Mouse (Mus musculus) liver, embryonic 11.5 days (tissue): ENCODE measurements around the gene Cdc42se2. TPM values are rescaled to one million over a fixed set of nuclear protein-coding genes. Genes with fewer than 3 reads are reported as not detected.

Source experiments
- ATAC-seq: fragments of 200-750 bp; cut with Nextera tagmentation; replicated peaks from 2 replicates; pipeline ENCODE4 v1.8.0; 2017; ENCODE audit warnings: moderate number of reproducible peaks, mild to moderate bottlenecking, moderate TSS enrichment, moderate library complexity; ENCODE audit not compliant: low FRiP score
- DNase-seq: peaks from one replicate; pipeline ENCODE4 v3.0.0-alpha.2; 2017; ENCODE audit warnings: low spot score
- H3K27ac ChIP-seq: fragments of 300-500 bp; sonication (generic); 2 replicates; pipeline ENCODE4 v1.5.1; 2014; ENCODE audit warnings: mild to moderate bottlenecking, low read depth, low read length, control low read depth
- H3K27me3 ChIP-seq: fragments of 300-500 bp; sonication (generic); replicated peaks from 2 replicates; pipeline ENCODE4 v1.6.1; 2014; ENCODE audit warnings: low read length, mixed read lengths; ENCODE audit not compliant: control insufficient read depth, insufficient read depth
- H3K36me3 ChIP-seq: fragments of 300-500 bp; sonication (generic); 2 replicates; pipeline ENCODE4 v1.6.1; 2014; ENCODE audit warnings: mild to moderate bottlenecking, low read length, moderate library complexity, mixed read lengths; ENCODE audit not compliant: control insufficient read depth, insufficient read depth
- H3K4me1 ChIP-seq: fragments of 300-500 bp; sonication (generic); replicated peaks from 2 replicates; pipeline ENCODE4 v1.6.1; 2014; ENCODE audit warnings: low read length, mixed read lengths; ENCODE audit not compliant: control insufficient read depth, insufficient read depth
- H3K4me2 ChIP-seq: fragments of 300-500 bp; sonication (generic); 2 replicates; pipeline ENCODE4 v1.6.1; 2014; ENCODE audit warnings: mild to moderate bottlenecking, control low read depth, moderate library complexity
- H3K4me3 ChIP-seq: fragments of 300-500 bp; sonication (generic); 2 replicates; pipeline ENCODE4 v1.5.1; 2014; ENCODE audit warnings: low read depth, low read length, control low read depth
- H3K9ac ChIP-seq: fragments of 300-500 bp; sonication (generic); 2 replicates; pipeline ENCODE4 v1.6.1; 2014; ENCODE audit warnings: low read depth, low read length, control low read depth
- H3K9me3 ChIP-seq: fragments of 300-500 bp; sonication (generic); 2 replicates; pipeline ENCODE4 v1.6.1; 2016; ENCODE audit warnings: low read length, inconsistent platforms, mixed read lengths; ENCODE audit not compliant: control insufficient read depth
- WGBS: fragments of 180-500 bp; shearing (Covaris S2); extraction: QIAGEN DNeasy Blood & Tissue Kit; methylation state at CpG from one replicate; pipeline ENCODE4 v1.1.7; 2014; 5-methylcytosine and 5-hydroxymethylcytosine counted together
- polyA plus RNA-seq: library from polyadenylated mRNA; unstranded; fragments of >200 nt; fragmentation: Nextera tagmentation; extraction: Ambion mirVana; gene quantifications from 2 replicates; pipeline ENCODE4 v1.2.1, GENCODE M21; 2014

Gene Cdc42se2
- polyA plus RNA-seq, 1 experiment from 2014 or later, result 43.2 TPM

DNA sequence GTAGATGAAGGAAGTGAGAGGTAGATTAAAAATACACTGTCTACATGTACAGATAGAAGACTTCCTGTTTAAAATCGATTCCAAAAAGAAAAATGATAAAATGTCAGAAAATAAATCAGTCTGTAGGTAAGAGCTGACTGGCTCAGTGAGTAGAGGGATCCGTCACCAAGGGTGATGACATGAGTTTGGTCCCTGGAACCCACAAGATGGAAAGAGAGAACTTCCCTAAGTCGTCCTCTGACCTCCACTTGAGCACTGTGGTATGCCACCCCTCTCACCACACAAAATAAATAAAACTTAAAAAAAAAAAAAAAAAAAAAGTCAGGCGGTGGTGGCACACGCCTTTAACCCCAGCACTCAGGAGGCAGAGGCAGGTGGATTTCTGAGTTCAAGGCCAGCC lies 50.6 kb downstream of the Cdc42se2 start:
- Histone ChIP-seq H3K36me3 (peaks cover 6% of the 10 kb centered on the region; the same call in 1 of the 2 replicates), H3K4me1 (peaks cover 5% of the 10 kb centered on the region; the same call in 1 of the 2 replicates), H3K27ac (no peak overlapping the region), H3K4me2 (no peak overlapping the region), H3K27me3 (no peaks in the 10 kb centered on the region), H3K9ac (no peak overlapping the region), H3K4me3 (no peak overlapping the region), H3K9me3 (no peaks in the 10 kb centered on the region)
- 69% methylated on average over 5 of the region's 5 CpGs for WGBS
- DNase-seq (no peak), ATAC-seq (no peak)

GRCm38 (mm10) chr11:54735114-54735513 lies 52.4 kb downstream of the Cdc42se2 start:
- Histone ChIP-seq H3K9me3 (no peaks in the 10 kb centered on the region), H3K36me3 (peaks cover 4% of the 10 kb centered on the region; the same call in 1 of the 2 replicates)

GRCm38 (mm10) chr11:54733546-54733945 lies 53.9 kb downstream of the Cdc42se2 start:
- no peaks in the 10 kb centered on the region for H3K27me3 ChIP-seq
- DNase-seq (no peak), ATAC-seq (no peak)
- no peaks in the 10 kb centered on the region for H3K9me3 ChIP-seq
- no peak overlapping the region for H3K9ac ChIP-seq
- H3K27ac ChIP-seq, result no peak overlapping the region
- WGBS, result 76% methylated on average over 7 of the region's 7 CpGs
- no peak overlapping the region for H3K4me3 ChIP-seq
- peaks cover 2% of the 10 kb centered on the region; the same call in 1 of the 2 replicates for H3K36me3 ChIP-seq
- no peaks in the 10 kb centered on the region for H3K4me1 ChIP-seq
- no peak overlapping the region for H3K4me2 ChIP-seq

More at GRCm38 (mm10) chr11:54735114-54735513, 52.4 kb downstream of the Cdc42se2 start:
- no peak for ATAC-seq
- DNase-seq, result no peak
- H3K4me2 ChIP-seq, result no peak overlapping the region
- H3K9ac ChIP-seq, result no peak overlapping the region
- 83% methylated on average over 1 of the region's 1 CpGs for WGBS
- no peak overlapping the region for H3K27ac ChIP-seq
- no peak overlapping the region for H3K4me3 ChIP-seq
- peaks cover 5% of the 10 kb centered on the region; the same call in 1 of the 2 replicates for H3K4me1 ChIP-seq
- no peaks in the 10 kb centered on the region for H3K27me3 ChIP-seq

GRCm38 (mm10) chr11:54731367-54731766 lies 56.1 kb downstream of the Cdc42se2 start:
- no peak for ATAC-seq
- 65% methylated on average over 7 of the region's 7 CpGs for WGBS

DNA sequence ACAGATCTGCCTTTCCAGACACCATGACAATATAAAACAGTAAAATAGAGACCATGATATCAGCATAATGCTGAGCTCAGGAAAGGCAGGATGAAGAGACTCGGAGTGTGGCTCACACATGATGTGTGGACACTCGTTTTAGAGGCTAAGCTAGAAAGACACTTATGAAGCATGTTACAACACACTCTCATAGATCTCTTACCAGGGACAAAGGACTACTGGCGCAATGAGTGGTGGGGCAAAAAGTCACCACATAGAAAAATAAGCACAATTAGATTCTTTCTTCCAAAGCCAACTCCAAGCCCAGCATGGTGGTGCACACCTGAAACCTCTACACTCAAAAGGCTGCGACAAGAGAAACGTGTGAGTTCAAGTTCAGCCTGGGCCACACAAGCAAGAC lies 56.5 kb downstream of the Cdc42se2 start:
- Histone ChIP-seq H3K27ac (no peak overlapping the region), H3K4me3 (no peak overlapping the region), H3K36me3 (peaks cover 2% of the 10 kb centered on the region), H3K9me3 (no peaks in the 10 kb centered on the region), H3K4me2 (no peak overlapping the region), H3K4me1 (no peaks in the 10 kb centered on the region), H3K9ac (no peak overlapping the region), H3K27me3 (no peaks in the 10 kb centered on the region)
- DNase-seq (no peak), ATAC-seq (no peak)
- WGBS, result 87% methylated on average over 5 of the region's 5 CpGs

More at GRCm38 (mm10) chr11:54731367-54731766, 56.1 kb downstream of the Cdc42se2 start:
- Histone ChIP-seq H3K27me3 (no peaks in the 10 kb centered on the region), H3K4me2 (no peak overlapping the region), H3K4me1 (no peaks in the 10 kb centered on the region), H3K9me3 (no peaks in the 10 kb centered on the region), H3K36me3 (peaks cover 2% of the 10 kb centered on the region), H3K9ac (no peak overlapping the region), H3K4me3 (no peak overlapping the region), H3K27ac (no peak overlapping the region)
- no peak for DNase-seq

DNA sequence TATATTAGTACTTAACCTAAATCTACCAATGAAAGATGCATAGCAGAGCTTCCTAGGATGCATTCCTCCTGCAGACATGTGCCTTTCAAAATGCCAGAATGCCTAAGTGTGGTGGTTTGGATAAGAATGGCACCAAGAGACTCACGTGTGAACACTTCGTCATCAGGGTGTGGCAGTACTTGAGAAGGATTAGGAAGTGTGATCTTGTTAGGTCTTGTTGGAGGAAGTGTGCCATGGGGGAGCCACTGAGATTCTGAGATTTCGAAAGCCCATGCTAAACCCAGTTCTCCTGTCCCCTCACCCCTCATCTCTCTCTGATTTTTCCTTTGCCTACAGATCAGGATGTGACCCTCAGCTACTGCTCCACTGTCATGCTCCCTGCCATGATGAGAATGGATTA lies 58.2 kb downstream of the Cdc42se2 start:
- Histone ChIP-seq H3K4me3 (no peak overlapping the region), H3K9ac (no peak overlapping the region), H3K4me2 (no peak overlapping the region), H3K4me1 (no peaks in the 10 kb centered on the region), H3K27me3 (no peaks in the 10 kb centered on the region), H3K27ac (no peak overlapping the region), H3K9me3 (no peaks in the 10 kb centered on the region), H3K36me3 (peaks cover under 1% of the 10 kb centered on the region)
- no peak for ATAC-seq
- WGBS, result 68% methylated on average over 3 of the region's 3 CpGs
- no peak for DNase-seq

- Histone ChIP-seq H3K9ac (no peak overlapping the region), H3K36me3 (no peaks in the 10 kb centered on the region; the same call in 1 of the 2 replicates), H3K27ac (no peak overlapping the region), H3K4me1 (no peaks in the 10 kb centered on the region), H3K9me3 (no peaks in the 10 kb centered on the region), H3K27me3 (no peaks in the 10 kb centered on the region), H3K4me3 (no peak overlapping the region), H3K4me2 (no peak overlapping the region)
- DNase-seq (no peak), ATAC-seq (no peak)
- 81% methylated on average over 2 of the region's 2 CpGs for WGBS
These were observed 59.1 kb downstream of the Cdc42se2 start for GRCm38 (mm10) chr11:54728371-54728770.

DNA sequence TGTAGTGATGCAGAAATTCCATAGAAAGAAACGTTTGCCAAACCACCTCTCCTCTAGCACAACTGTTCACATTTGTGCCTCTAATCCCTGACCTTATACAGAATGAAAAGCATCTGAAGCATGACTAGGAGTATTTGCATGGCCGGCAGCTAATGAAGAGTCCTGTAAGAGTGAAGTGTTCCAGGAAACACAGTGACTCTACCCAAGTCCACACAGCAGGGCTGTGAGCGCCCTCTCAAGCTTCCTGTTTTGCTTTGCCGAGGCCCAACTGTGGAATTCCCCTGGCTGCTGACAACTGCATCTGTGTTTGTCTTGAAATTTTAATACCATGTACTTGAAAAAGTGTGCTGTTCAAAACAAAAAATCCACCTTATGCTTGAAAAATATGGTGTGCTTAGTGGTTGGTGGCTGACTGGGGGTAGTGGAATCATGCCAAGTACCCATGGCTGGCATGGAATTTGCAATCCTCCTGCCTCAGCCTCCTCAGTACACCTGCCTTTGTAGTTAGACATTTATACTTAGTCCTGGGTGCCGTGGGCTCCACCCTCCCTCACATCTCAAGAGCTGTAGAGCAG lies 60.1 kb downstream of the Cdc42se2 start:
- ATAC-seq (no peak), DNase-seq (no peak)
- H3K9me3 ChIP-seq, result no peaks in the 10 kb centered on the region
- no peak overlapping the region for H3K4me3 ChIP-seq
- 65% methylated on average over 5 of the region's 5 CpGs for WGBS
- H3K4me2 ChIP-seq, result no peak overlapping the region
- no peaks in the 10 kb centered on the region for H3K27me3 ChIP-seq
- H3K27ac ChIP-seq, result no peak overlapping the region
- H3K36me3 ChIP-seq, result no peaks in the 10 kb centered on the region; the same call in 1 of the 2 replicates
- H3K4me1 ChIP-seq, result no peaks in the 10 kb centered on the region
- no peak overlapping the region for H3K9ac ChIP-seq

DNA sequence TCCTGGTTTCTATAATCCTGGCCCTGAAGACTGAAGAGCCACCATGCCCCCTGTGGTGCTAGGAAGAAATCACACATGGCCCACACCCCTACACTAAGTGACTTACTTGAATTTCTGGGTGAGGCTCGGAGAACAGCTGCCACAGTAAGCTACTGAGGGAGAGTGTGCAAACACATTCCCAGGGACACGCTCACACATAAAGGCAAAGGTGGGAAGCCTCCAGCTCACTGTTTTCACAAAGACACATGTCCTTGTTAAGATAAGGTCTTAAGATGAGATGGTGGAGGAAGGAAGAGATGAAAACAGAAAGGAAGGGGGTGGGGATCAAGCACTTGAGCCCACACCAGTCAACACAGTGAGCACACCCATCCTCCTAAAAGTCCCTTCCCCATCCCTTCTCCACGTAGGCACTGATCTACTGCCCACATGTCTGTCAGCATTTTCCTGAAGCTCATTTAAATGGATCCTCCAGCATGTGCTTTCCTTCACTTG lies 60.9 kb downstream of the Cdc42se2 start:
- no peak overlapping the region for H3K4me2 ChIP-seq
- DNase-seq (no peak), ATAC-seq (no peak)
- WGBS, result 72% methylated on average over 3 of the region's 3 CpGs
- no peaks in the 10 kb centered on the region for H3K4me1 ChIP-seq
- no peaks in the 10 kb centered on the region for H3K27me3 ChIP-seq
- H3K36me3 ChIP-seq, result no peaks in the 10 kb centered on the region; the same call in 1 of the 2 replicates
- no peak overlapping the region for H3K9ac ChIP-seq
- no peak overlapping the region for H3K27ac ChIP-seq
- H3K9me3 ChIP-seq, result no peaks in the 10 kb centered on the region
- H3K4me3 ChIP-seq, result no peak overlapping the region
